Mouse (Mus musculus) spleen, postnatal 14 days (tissue): ENCODE results near the gene Cenpb.

Source experiments
- DNase-seq, 2 experiments: peaks; one replicate each; pipeline ENCODE4 v3.0.0; 2021 to 2022; ENCODE audit warnings: low spot score in 2 of 2

Cenpb gene

GRCm38 (mm10) chr2:131167984-131168383 lies 11.9 kb downstream of the Cenpb start:
- DNase-seq, result no peak

GRCm38 (mm10) chr2:131166172-131166571 lies 13.7 kb downstream of the Cenpb start:
- DNase-seq, result no peak

- DNase-seq, result no peak
Measured at GRCm38 (mm10) chr2:131163924-131164323, 15.9 kb downstream of the Cenpb start.

- no peak for DNase-seq
Measured at GRCm38 (mm10) chr2:131160671-131161111, 19.2 kb downstream of the Cenpb start.

GRCm38 (mm10) chr2:131159938-131160581 lies 19.8 kb downstream of the Cenpb start, which contains the start of gene 1700037H04Rik:
Gene 1700037H04Rik, minus strand, starts transcription at chr2:131160081.
- peak; percentile 92 for DNase-seq

GRCm38 (mm10) chr2:131159491-131159910 lies 20.4 kb downstream of the Cenpb start:
- DNase-seq, result peak; percentile 43 to 52

- no peak for DNase-seq
Measured at GRCm38 (mm10) chr2:131156987-131157386, 22.9 kb downstream of the Cenpb start.

- DNase-seq, result no peak
Measured at GRCm38 (mm10) chr2:131154036-131154435, 25.8 kb downstream of the Cenpb start.

- no peak for DNase-seq
Measured at GRCm38 (mm10) chr2:131152166-131152730, 27.6 kb downstream of the Cenpb start.

GRCm38 (mm10) chr2:131149254-131149578 lies 30.7 kb downstream of the Cenpb start:
- DNase-seq, result no peak

GRCm38 (mm10) chr2:131148353-131149253 lies 31.3 kb downstream of the Cenpb start:
- no peak for DNase-seq

- DNase-seq, result no peak
Measured at GRCm38 (mm10) chr2:131147043-131147365, 32.9 kb downstream of the Cenpb start.

- no peak for DNase-seq
Measured at GRCm38 (mm10) chr2:131146193-131147042, 33.4 kb downstream of the Cenpb start.

GRCm38 (mm10) chr2:131145536-131145935 lies 34.3 kb downstream of the Cenpb start:
- DNase-seq, result no peak

- DNase-seq, result no peak
Measured at GRCm38 (mm10) chr2:131145121-131145520, 34.7 kb downstream of the Cenpb start.

- DNase-seq, result no peak
Measured at GRCm38 (mm10) chr2:131143007-131143780, 36.7 kb downstream of the Cenpb start.

GRCm38 (mm10) chr2:131142592-131142991 lies 37.3 kb downstream of the Cenpb start:
- peak; percentile 71 to 83 for DNase-seq

- no peak for DNase-seq
Measured at GRCm38 (mm10) chr2:131141336-131141986, 38.4 kb downstream of the Cenpb start.

- no peak for DNase-seq
Measured at GRCm38 (mm10) chr2:131140533-131140905, 39.3 kb downstream of the Cenpb start.

GRCm38 (mm10) chr2:131139886-131140532 lies 39.9 kb downstream of the Cenpb start:
- no peak for DNase-seq
